Mouse (Mus musculus) hindlimb bud, embryonic 11.5 days (tissue): ENCODE results near the gene Ano6.

Source experiments
- DNase-seq: peaks from one replicate; pipeline ENCODE4 v3.0.0-alpha.2; 2012; ENCODE audit warnings: low read depth, low spot score; ENCODE audit errors: extremely low spot score

Gene Ano6

GRCm38 (mm10) chr15:95967516-95968196 is 177.0 kb downstream of the Ano6 start:
- DNase-seq: no peak

GRCm38 (mm10) chr15:95969596-95969995 is 179.0 kb downstream of the Ano6 start:
- no peak for DNase-seq

- no peak for DNase-seq
These were observed 179.5 kb downstream of the Ano6 start for GRCm38 (mm10) chr15:95970176-95970575.

- DNase-seq: no peak
These were observed 180.0 kb downstream of the Ano6 start for GRCm38 (mm10) chr15:95970691-95971090.

- no peak for DNase-seq
These were observed 180.7 kb downstream of the Ano6 start for GRCm38 (mm10) chr15:95971302-95971701.

- no peak for DNase-seq
These were observed 181.5 kb downstream of the Ano6 start for GRCm38 (mm10) chr15:95972156-95972555.

GRCm38 (mm10) chr15:95972621-95973020 is 182.0 kb downstream of the Ano6 start:
- no peak for DNase-seq

- DNase-seq: no peak
These were observed 183.5 kb downstream of the Ano6 start for GRCm38 (mm10) chr15:95974021-95974597.

- no peak for DNase-seq
These were observed 185.7 kb downstream of the Ano6 start for GRCm38 (mm10) chr15:95976156-95976876.

- DNase-seq: no peak
These were observed 186.7 kb downstream of the Ano6 start for GRCm38 (mm10) chr15:95977169-95977938.

- no peak for DNase-seq
These were observed 187.3 kb downstream of the Ano6 start for GRCm38 (mm10) chr15:95977939-95978252.

GRCm38 (mm10) chr15:95980641-95981040 is 190.0 kb downstream of the Ano6 start:
- DNase-seq: no peak

GRCm38 (mm10) chr15:95987916-95988315 is 197.3 kb downstream of the Ano6 start:
- DNase-seq: no peak

- DNase-seq: no peak
These were observed 199.0 kb downstream of the Ano6 start for GRCm38 (mm10) chr15:95989496-95990124.

- DNase-seq: no peak
These were observed 212.4 kb downstream of the Ano6 start for GRCm38 (mm10) chr15:96002958-96003601.

GRCm38 (mm10) chr15:96011640-96012390 is 221.2 kb downstream of the Ano6 start:
- no peak for DNase-seq

GRCm38 (mm10) chr15:96012391-96012775 is 221.7 kb downstream of the Ano6 start:
- no peak for DNase-seq

GRCm38 (mm10) chr15:96014501-96014900 is 223.9 kb downstream of the Ano6 start:
- DNase-seq: no peak

GRCm38 (mm10) chr15:96020465-96020864 is 229.8 kb downstream of the Ano6 start:
- DNase-seq: no peak

GRCm38 (mm10) chr15:96021506-96021905 is 230.9 kb downstream of the Ano6 start:
- no peak for DNase-seq
